In the genomic region with DNA sequence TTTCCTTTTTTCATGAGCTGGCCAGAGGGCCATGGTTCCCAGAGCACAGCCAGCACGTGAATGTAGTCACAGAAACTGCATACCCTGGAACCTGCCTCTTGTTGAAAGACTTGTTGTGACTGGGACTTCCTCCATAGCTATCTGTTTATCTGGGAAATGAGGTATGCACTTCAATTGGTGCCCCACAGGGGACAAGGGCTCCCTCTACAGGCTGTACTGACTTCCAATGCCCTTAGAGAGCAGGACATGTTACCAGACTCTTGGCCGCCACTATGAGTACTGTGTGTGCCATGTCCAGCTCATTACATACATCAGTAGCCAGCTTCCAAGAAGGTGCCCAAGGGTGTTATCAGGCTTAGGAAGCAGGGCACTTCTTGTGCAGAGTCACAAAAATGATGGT, we compare ENCODE assay signal across 10 mouse cellular contexts. TPM values are rescaled to one million over a fixed set of nuclear protein-coding genes. Genes with fewer than 3 reads are reported as not detected.
DNase-seq lines count a peak whose midpoint lies in the region; ATAC-seq and TF ChIP-seq lines count a peak whose summit lies in the region.
"Had no signal": no experiment of that assay in that cellular context is flagged by ENCODE, and none has a peak within 500 bp of the region (broad histone marks: within the 10 kb centered on the region; RNA-seq: fewer than 3 reads in every experiment).

No protein-coding gene starts in this region.

- no peak overlapping the region for H3K4me3 ChIP-seq in forebrain, postnatal 0 days (ENCODE audit: low read depth, low read length)
- no peak overlapping the region for H3K4me3 ChIP-seq in forebrain, embryonic 14.5 days (ENCODE audit: low read depth, low read length)
- H3K4me3 ChIP-seq: stomach, embryonic 15.5 days had no signal

- H3K27ac ChIP-seq in forebrain, postnatal 0 days (ENCODE audit: low read depth, low read length): no peak overlapping the region
- no peak overlapping the region for H3K27ac ChIP-seq in forebrain, embryonic 14.5 days (ENCODE audit: low read depth, low read length)
- H3K27ac ChIP-seq: stomach, embryonic 15.5 days had no signal

- TF ChIP-seq CTCF in forebrain, postnatal 0 days (IDR thresholded peaks at IDR 0.05; ENCODE audit: low read depth): peak; percentile 43

- H3K9me3 ChIP-seq in forebrain, postnatal 0 days (ENCODE audit: low read length): no peaks in the 10 kb centered on the region
- H3K9me3 ChIP-seq in forebrain, embryonic 14.5 days (replicated peaks; ENCODE audit: control insufficient read depth, low read length): no peaks in the 10 kb centered on the region
- H3K9me3 ChIP-seq: stomach, embryonic 15.5 days had no signal

- H3K36me3 ChIP-seq in forebrain, postnatal 0 days (ENCODE audit: insufficient read depth): peaks cover 71% of the 10 kb centered on the region
- peaks cover 87% of the 10 kb centered on the region for H3K36me3 ChIP-seq in forebrain, embryonic 14.5 days (ENCODE audit: control insufficient read depth, insufficient read depth, low read length)

- H3K4me2 ChIP-seq in forebrain, postnatal 0 days (ENCODE audit: low read depth): no peak overlapping the region
- H3K4me2 ChIP-seq in forebrain, embryonic 14.5 days (ENCODE audit: low read length): no peak overlapping the region
- H3K4me2 ChIP-seq: stomach, embryonic 15.5 days had no signal

- WGBS in forebrain, postnatal 0 days: 85% methylated on average over 2 of the region's 2 CpGs
- WGBS in forebrain, embryonic 14.5 days: 87% methylated on average over 2 of the region's 2 CpGs

- ATAC-seq in forebrain, postnatal 0 days: no peak
- no peak for ATAC-seq in forebrain, embryonic 14.5 days
- peak; percentile 84 for ATAC-seq in common myeloid progenitor, adult 5-6 weeks (replicated peaks; ENCODE audit: low read depth, poor library complexity, severe bottlenecking)

- no peak for DNase-seq in forebrain, postnatal 0 days
- no peak for DNase-seq in forebrain, embryonic 14.5 days (ENCODE audit: low spot score)
- peak; percentile 31 for DNase-seq in retina, embryonic 14.5 days (ENCODE audit: low spot score)
- DNase-seq in retina, postnatal 1 day: no peak
- peak; percentile 59 for DNase-seq in naive thymus-derived CD4-positive, alpha-beta T cell, adult 2 months (ENCODE audit: low read depth)
- no peak for DNase-seq in heart, postnatal 36 days
- DNase-seq in urinary bladder, postnatal 25 days (ENCODE audit: low spot score): no peak

- no peaks in the 10 kb centered on the region for H3K27me3 ChIP-seq in forebrain, postnatal 0 days (ENCODE audit: insufficient read depth, low read length)
- no peaks in the 10 kb centered on the region for H3K27me3 ChIP-seq in forebrain, embryonic 14.5 days (replicated peaks; ENCODE audit: control insufficient read depth, insufficient read depth, low read length)
- H3K27me3 ChIP-seq: stomach, embryonic 15.5 days had no signal

- intact Hi-C loops in heart, postnatal 36 days (cut with DNase I): no loop called here

- no peaks in the 10 kb centered on the region for H3K4me1 ChIP-seq in forebrain, postnatal 0 days (ENCODE audit: insufficient read depth)
- no peaks in the 10 kb centered on the region for H3K4me1 ChIP-seq in forebrain, embryonic 14.5 days (ENCODE audit: control insufficient read depth, insufficient read depth, low read length)
- H3K4me1 ChIP-seq: stomach, embryonic 15.5 days had no signal

- H3K9ac ChIP-seq in forebrain, postnatal 0 days: no peak overlapping the region
- no peak overlapping the region for H3K9ac ChIP-seq in forebrain, embryonic 14.5 days (ENCODE audit: low read length)
- H3K9ac ChIP-seq: stomach, embryonic 15.5 days had no signal

RNA-seq across cellular contexts. Expression of a gene that starts 10.3 kb away (rescaled TPM):
- 13.5 and 16.0 TPM in 2 replicates for total RNA-seq in forebrain, postnatal 0 days (2014; rRNA removed)
- polyA plus RNA-seq in forebrain, postnatal 0 days (2015; fragmentation: Nextera tagmentation; extraction: Ambion mirVana): 11.3 and 13.7 TPM in 2 replicates
- polyA plus RNA-seq in forebrain, embryonic 14.5 days (2014; fragmentation: Nextera tagmentation; extraction: Ambion mirVana): 2.2 and 4.2 TPM in 2 replicates
- total RNA-seq in common myeloid progenitor, adult 5-6 weeks (2017): 0.55 TPM in 1 of 2 replicates, not detected in the other
- total RNA-seq in heart, postnatal 36 days (2021): under 1 TPM; 0.08 TPM

RNA-seq across cellular contexts. Expression of a gene that starts 16.5 kb away (rescaled TPM):
- 68.2 and 79.3 TPM in 2 replicates for total RNA-seq in forebrain, postnatal 0 days (2014; rRNA removed)
- polyA plus RNA-seq in forebrain, postnatal 0 days (2015; fragmentation: Nextera tagmentation; extraction: Ambion mirVana): 51.8 and 54.9 TPM in 2 replicates
- polyA plus RNA-seq in forebrain, embryonic 14.5 days (2014; fragmentation: Nextera tagmentation; extraction: Ambion mirVana): 47.9 and 55.0 TPM in 2 replicates
- 78.2 and 83.9 TPM in 2 replicates for total RNA-seq in common myeloid progenitor, adult 5-6 weeks (2017)
- 10 to 100 TPM; 60.9 to 62.5 TPM for total RNA-seq in heart, postnatal 36 days (2021)

RNA-seq across cellular contexts. Expression of a gene that starts 16.8 kb away (rescaled TPM):
- total RNA-seq in forebrain, postnatal 0 days (2014; rRNA removed): 33.7 and 43.2 TPM in 2 replicates
- polyA plus RNA-seq in forebrain, postnatal 0 days (2015; fragmentation: Nextera tagmentation; extraction: Ambion mirVana): 171 and 185 TPM in 2 replicates
- 168 and 216 TPM in 2 replicates for polyA plus RNA-seq in forebrain, embryonic 14.5 days (2014; fragmentation: Nextera tagmentation; extraction: Ambion mirVana)
- total RNA-seq in common myeloid progenitor, adult 5-6 weeks (2017): 33.5 and 40.8 TPM in 2 replicates
- total RNA-seq in heart, postnatal 36 days (2021): 10 to 100 TPM; 64.1 to 67.4 TPM

RNA-seq across cellular contexts. Expression of a gene that starts 17.2 kb away (rescaled TPM):
- total RNA-seq in forebrain, postnatal 0 days (2014; rRNA removed): 1.0 and 9.0 TPM in 2 replicates
- polyA plus RNA-seq in forebrain, postnatal 0 days (2015; fragmentation: Nextera tagmentation; extraction: Ambion mirVana): 0.21 and 0.26 TPM in 2 replicates
- 0.84 and 2.2 TPM in 2 replicates for polyA plus RNA-seq in forebrain, embryonic 14.5 days (2014; fragmentation: Nextera tagmentation; extraction: Ambion mirVana)
- total RNA-seq in common myeloid progenitor, adult 5-6 weeks (2017): 3.4 TPM in 1 of 2 replicates, not detected in the other
- 1 to 10 TPM in 1 of 2 experiments, under 1 TPM in 1; 0.65 to 2.5 TPM for total RNA-seq in heart, postnatal 36 days (2021)

RNA-seq across cellular contexts. Expression of a gene that starts 25.6 kb away (rescaled TPM):
- total RNA-seq in forebrain, postnatal 0 days (2014; rRNA removed): not detected in 2 replicates
- 0.36 TPM in 2 replicates for polyA plus RNA-seq in forebrain, postnatal 0 days (2015; fragmentation: Nextera tagmentation; extraction: Ambion mirVana)
- polyA plus RNA-seq in forebrain, embryonic 14.5 days (2014; fragmentation: Nextera tagmentation; extraction: Ambion mirVana): 0.18 and 0.30 TPM in 2 replicates
- not detected in 2 replicates for total RNA-seq in common myeloid progenitor, adult 5-6 weeks (2017)
- not detected for total RNA-seq in heart, postnatal 36 days (2021)
- total RNA-seq: heart, adult 18-20 months had no signal

Comparison
In these comparisons a context has a peak if more than half of its experiments do, and no peak if none do; other contexts are left out.
1. DNase-seq: peak in retina, embryonic 14.5 days (single experiment) and naive thymus-derived CD4-positive, alpha-beta T cell, adult 2 months (single experiment); none in forebrain, postnatal 0 days (single experiment), forebrain, embryonic 14.5 days (single experiment), retina, postnatal 1 day (single experiment), heart, postnatal 36 days (0 of 2) and urinary bladder, postnatal 25 days (single experiment).